Mouse (Mus musculus) stomach, embryonic 15.5 days (tissue): ENCODE measurements around the gene Efcab7. TPM values are rescaled to one million over a fixed set of nuclear protein-coding genes. Genes with fewer than 3 reads are reported as not detected.

Experiments
- ATAC-seq: fragments of 200-750 bp; cut with Nextera tagmentation; 2 replicates; pipeline ENCODE4 v1.8.0; 2017; ENCODE audit warnings: low read depth, moderate number of reproducible peaks, moderate TSS enrichment; ENCODE audit not compliant: insufficient read depth, low FRiP score
- H3K27ac ChIP-seq: fragments of 300-500 bp; sonication (generic); 2 replicates; pipeline ENCODE4 v1.5.1; 2015; ENCODE audit warnings: mild to moderate bottlenecking, inconsistent platforms
- H3K27me3 ChIP-seq: fragments of 300-500 bp; sonication (generic); replicated peaks from 2 replicates; pipeline ENCODE4 v1.6.1; 2015; ENCODE audit warnings: inconsistent platforms
- H3K36me3 ChIP-seq: fragments of 300-500 bp; sonication (generic); 2 replicates; pipeline ENCODE4 v1.6.1; 2015; ENCODE audit warnings: inconsistent platforms
- H3K4me1 ChIP-seq: fragments of 300-500 bp; sonication (generic); 2 replicates; pipeline ENCODE4 v1.6.1; 2015; ENCODE audit warnings: inconsistent platforms
- H3K4me2 ChIP-seq: fragments of 300-500 bp; sonication (generic); 2 replicates; pipeline ENCODE4 v1.6.1; 2015; ENCODE audit warnings: mild to moderate bottlenecking, inconsistent platforms
- H3K4me3 ChIP-seq: fragments of 300-500 bp; sonication (generic); replicated peaks from 2 replicates; pipeline ENCODE4 v1.5.1; 2015; ENCODE audit warnings: inconsistent platforms
- H3K9ac ChIP-seq: fragments of 300-500 bp; sonication (generic); 2 replicates; pipeline ENCODE4 v1.6.1; 2015; ENCODE audit warnings: inconsistent platforms
- H3K9me3 ChIP-seq: fragments of 300-500 bp; sonication (generic); 2 replicates; pipeline ENCODE4 v1.6.1; 2016; ENCODE audit warnings: inconsistent platforms
- WGBS: fragments of 180-500 bp; shearing (Covaris S2); methylation state at CpG from one replicate; pipeline ENCODE4 v1.1.7; 2015; 5-methylcytosine and 5-hydroxymethylcytosine counted together
- polyA plus RNA-seq: library from polyadenylated mRNA; unstranded; fragments of >200 nt; fragmentation: Nextera tagmentation; extraction: Ambion mirVana; gene quantifications from 2 replicates; pipeline ENCODE4 v1.2.1, GENCODE M21; 2015

Efcab7 gene
- polyA plus RNA-seq, 1 experiment from 2014 or later, result 15.8 TPM

DNA sequence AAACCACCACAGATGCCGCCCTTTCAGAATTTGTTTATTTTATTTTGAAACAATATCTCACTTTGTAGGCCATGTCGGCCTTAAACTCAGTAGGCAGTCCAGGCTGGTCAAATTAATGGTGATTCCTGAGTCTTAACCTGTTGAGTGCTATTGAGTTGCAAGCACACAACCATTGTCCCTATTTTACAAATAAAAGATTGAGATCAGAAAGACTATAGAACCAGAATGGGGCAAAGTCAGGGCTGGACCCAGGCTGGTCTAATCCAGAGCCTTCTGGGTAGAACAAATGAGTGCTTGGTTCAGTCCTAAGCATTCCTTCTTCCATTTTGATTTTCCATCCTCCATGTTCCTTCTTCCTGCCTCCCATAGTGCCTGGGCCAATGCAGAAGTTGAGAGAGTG, 117.5 kb downstream of the Efcab7 start:
- H3K4me1 ChIP-seq, result 0 out of 2 replicates have a peak, but pooled peaks cover 2% of the 10 kb centered on the region
- H3K27ac ChIP-seq, result no peak overlapping the region
- no peak for ATAC-seq
- H3K27me3 ChIP-seq, result no peaks in the 10 kb centered on the region
- no peak overlapping the region for H3K9ac ChIP-seq
- no peak overlapping the region for H3K4me3 ChIP-seq
- H3K9me3 ChIP-seq, result no peaks in the 10 kb centered on the region
- no peaks in the 10 kb centered on the region for H3K36me3 ChIP-seq
- H3K4me2 ChIP-seq, result no peak overlapping the region
- WGBS, result 85% methylated on average over 2 of the region's 2 CpGs

DNA sequence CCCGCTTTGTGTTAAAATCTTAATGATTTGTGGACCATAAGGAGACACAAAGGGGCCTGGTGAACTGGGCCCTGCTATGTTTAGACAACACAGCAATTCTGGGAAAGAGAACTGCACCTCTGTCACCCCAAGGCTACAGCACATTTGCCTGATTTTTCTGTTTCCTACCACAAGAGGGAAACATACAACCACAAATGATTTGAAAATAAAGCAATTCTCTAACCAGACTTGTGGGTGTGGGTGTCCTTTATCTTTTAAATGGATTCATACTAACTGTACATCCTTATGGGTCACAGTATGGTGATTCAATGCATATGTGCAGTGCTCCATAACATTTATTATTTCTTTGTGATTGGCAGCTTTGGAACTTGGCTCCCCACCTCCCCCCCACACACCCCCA, 118.2 kb downstream of the Efcab7 start:
- no peaks in the 10 kb centered on the region for H3K36me3 ChIP-seq
- H3K27ac ChIP-seq, result no peak overlapping the region
- H3K27me3 ChIP-seq, result no peaks in the 10 kb centered on the region
- H3K9ac ChIP-seq, result no peak overlapping the region
- H3K9me3 ChIP-seq, result no peaks in the 10 kb centered on the region
- H3K4me2 ChIP-seq, result no peak overlapping the region
- H3K4me1 ChIP-seq, result no peaks in the 10 kb centered on the region
- no peak for ATAC-seq
- 54% methylated on average over 1 of the region's 1 CpGs for WGBS
- H3K4me3 ChIP-seq, result no peak overlapping the region

DNA sequence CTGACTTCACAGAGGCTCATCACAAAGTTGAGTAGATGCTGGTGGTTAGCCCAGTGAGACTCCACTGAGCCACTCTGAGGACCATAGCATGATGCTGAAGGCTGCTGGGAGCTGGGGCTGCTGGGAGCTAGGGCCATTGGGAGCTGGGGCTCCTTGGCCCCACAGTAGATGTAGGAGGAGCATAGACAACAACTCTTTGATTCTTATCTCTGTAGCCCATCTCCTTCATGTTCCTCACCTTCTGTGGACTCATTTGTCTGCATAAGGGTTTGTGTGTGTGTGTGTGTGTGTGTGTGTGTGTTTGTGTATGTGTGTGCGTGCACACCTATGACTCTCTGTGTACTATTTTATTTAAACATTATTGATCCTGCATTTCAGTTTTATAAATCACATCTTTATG, 118.9 kb downstream of the Efcab7 start:
- 95% methylated on average over 1 of the region's 1 CpGs for WGBS
- no peaks in the 10 kb centered on the region for H3K36me3 ChIP-seq
- H3K4me1 ChIP-seq, result peaks cover 3% of the 10 kb centered on the region; the same call in 1 of the 2 replicates
- no peaks in the 10 kb centered on the region for H3K27me3 ChIP-seq
- H3K4me2 ChIP-seq, result no peak overlapping the region
- H3K9me3 ChIP-seq, result no peaks in the 10 kb centered on the region
- no peak for ATAC-seq
- H3K4me3 ChIP-seq, result no peak overlapping the region
- no peak overlapping the region for H3K27ac ChIP-seq
- no peak overlapping the region for H3K9ac ChIP-seq

DNA sequence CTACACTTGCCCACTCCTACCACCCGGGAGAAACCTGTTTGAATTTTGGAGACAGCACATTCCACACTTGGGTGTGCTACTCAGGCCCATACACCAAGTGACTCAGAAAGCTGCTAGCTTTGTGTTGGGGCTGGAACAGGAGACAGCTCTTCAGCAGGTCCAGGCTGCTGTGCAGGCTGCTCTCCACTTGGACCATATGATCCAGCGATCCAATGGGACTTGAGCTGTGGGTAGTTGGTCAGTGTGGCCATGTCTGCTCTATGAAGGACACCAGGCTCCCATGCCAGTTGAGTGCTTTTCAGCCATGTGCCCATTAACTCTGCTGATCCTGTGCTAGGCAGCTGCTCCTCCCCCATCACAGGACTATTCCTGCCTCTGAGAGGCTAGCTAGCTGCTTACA, 124.9 kb downstream of the Efcab7 start:
- WGBS, result 74% methylated on average over 2 of the region's 2 CpGs
- no peaks in the 10 kb centered on the region for H3K27me3 ChIP-seq

DNA sequence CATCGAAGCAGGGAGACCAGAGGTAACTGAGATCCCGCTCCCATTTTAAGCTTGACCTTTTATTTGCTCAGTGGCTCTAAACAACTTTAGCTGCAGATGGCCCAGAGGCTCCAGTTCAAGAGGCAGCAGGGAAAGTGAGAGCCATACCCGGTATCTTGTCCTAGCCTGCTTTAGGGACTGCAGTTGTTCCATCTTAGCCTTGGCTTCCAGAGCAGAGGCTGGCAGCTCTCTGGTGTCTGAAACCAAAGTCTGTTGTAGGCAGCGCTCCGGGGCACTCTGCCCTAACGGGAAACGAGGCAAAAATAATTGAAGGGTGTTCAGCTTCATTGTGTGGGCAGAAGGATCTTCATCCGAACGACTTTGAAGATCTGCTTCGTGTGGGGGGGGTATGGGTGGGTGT, 126.4 kb downstream of the Efcab7 start:
- ATAC-seq, result no peak
- H3K9ac ChIP-seq, result no peak overlapping the region
- H3K4me2 ChIP-seq, result no peak overlapping the region
- no peaks in the 10 kb centered on the region for H3K9me3 ChIP-seq
- H3K4me3 ChIP-seq, result no peak overlapping the region
- peaks cover 5% of the 10 kb centered on the region; the same call in 1 of the 2 replicates for H3K4me1 ChIP-seq
- 81% methylated on average over 10 of the region's 10 CpGs for WGBS
- H3K36me3 ChIP-seq, result no peaks in the 10 kb centered on the region
- H3K27ac ChIP-seq, result no peak overlapping the region
- no peaks in the 10 kb centered on the region for H3K27me3 ChIP-seq

More for the DNA sequence above, 124.9 kb downstream of the Efcab7 start:
- peaks cover 5% of the 10 kb centered on the region; the same call in 1 of the 2 replicates for H3K4me1 ChIP-seq
- no peak overlapping the region for H3K9ac ChIP-seq
- H3K4me3 ChIP-seq, result no peak overlapping the region
- no peak overlapping the region for H3K27ac ChIP-seq
- no peak for ATAC-seq
- no peak overlapping the region for H3K4me2 ChIP-seq
- H3K9me3 ChIP-seq, result no peaks in the 10 kb centered on the region
- H3K36me3 ChIP-seq, result no peaks in the 10 kb centered on the region

DNA sequence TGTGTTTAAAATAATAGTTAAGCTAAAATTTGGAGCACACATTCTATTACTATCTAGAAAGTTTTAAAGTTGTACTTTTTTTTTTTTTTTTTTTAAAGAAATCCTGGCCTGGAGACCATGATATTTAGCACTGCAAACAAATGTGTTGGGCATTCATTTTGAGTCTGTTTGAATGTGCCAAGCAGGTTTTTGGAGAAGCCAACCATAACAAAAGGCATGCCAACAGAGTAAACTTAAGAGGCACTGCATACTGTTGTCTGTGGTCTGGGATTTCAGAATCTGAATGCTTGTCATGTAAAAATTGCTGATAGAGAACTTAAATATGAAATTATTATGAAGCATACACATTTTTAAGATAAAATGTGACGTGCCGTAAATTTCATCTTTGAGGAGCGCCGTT, 128.2 kb downstream of the Efcab7 start:
- H3K9ac ChIP-seq, result no peak overlapping the region
- no peaks in the 10 kb centered on the region for H3K27me3 ChIP-seq
- peaks cover 5% of the 10 kb centered on the region; the same call in 1 of the 2 replicates for H3K4me1 ChIP-seq
- H3K9me3 ChIP-seq, result no peaks in the 10 kb centered on the region
- WGBS, result 85% methylated on average over 4 of the region's 4 CpGs
- no peak overlapping the region for H3K4me3 ChIP-seq
- ATAC-seq, result no peak
- no peak overlapping the region for H3K27ac ChIP-seq
- no peak overlapping the region for H3K4me2 ChIP-seq
- no peaks in the 10 kb centered on the region for H3K36me3 ChIP-seq

DNA sequence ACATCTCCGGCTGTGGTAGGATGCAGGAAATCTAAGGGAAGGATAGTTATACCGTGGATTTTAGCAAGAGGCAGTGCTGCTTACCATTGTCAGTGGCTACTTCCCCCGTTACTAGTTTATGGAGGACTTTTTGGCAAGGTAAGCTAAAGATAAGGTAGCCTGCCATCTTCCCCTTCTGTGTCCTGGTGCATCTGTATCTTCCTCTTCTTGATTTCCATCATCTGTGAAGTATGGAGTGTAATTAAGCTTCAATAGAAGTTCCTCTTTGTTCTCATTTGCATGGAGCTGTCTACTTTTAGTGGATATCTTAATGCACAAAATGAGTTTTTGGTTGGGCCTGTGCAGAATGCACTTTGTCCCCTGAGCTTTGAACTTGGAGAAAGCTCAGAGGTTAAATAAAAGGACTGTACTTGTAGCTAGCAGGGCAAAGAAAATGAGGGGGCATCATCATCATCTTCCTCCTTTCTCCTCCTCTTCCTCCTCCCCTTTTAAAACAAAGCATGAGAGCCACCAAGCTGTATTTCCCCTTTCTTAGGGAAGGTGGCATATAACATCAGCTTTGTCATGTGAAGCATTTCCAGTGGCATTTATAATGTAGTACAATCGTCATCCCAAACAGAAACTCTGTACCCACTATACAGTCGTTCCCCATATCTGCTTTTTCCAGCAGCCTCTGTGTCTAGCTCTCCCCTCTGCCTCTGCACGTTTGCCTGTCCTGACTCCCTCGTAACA, 129.3 kb downstream of the Efcab7 start:
- WGBS, result 66% methylated on average over 7 of the region's 7 CpGs
- no peak for ATAC-seq
- H3K4me1 ChIP-seq, result no peaks in the 10 kb centered on the region; the same call in 1 of the 2 replicates

DNA sequence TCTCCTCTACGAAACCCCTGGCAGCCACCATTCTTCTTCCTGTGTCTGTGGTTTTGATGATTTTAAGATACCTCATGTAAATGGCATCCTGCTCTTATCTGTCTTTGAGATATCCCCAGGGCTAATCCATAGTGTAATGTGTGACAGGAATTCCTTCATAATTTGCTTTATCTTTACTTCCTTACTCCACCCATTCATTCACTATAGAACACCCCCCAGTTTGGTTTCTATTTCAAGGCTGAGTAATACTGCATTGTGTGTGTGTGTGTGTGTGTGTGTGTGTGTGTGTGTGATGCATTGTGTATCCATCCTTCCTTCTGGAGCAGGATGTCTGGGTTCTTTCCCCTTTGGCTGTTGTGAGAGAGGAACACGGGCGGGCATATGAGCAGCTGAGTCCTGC, 130.3 kb downstream of the Efcab7 start:
- no peaks in the 10 kb centered on the region for H3K27me3 ChIP-seq
- no peak overlapping the region for H3K9ac ChIP-seq
- 60% methylated on average over 3 of the region's 3 CpGs for WGBS
- no peaks in the 10 kb centered on the region for H3K9me3 ChIP-seq
- H3K4me3 ChIP-seq, result no peak overlapping the region
- H3K4me1 ChIP-seq, result no peaks in the 10 kb centered on the region; the same call in 1 of the 2 replicates
- peaks cover 3% of the 10 kb centered on the region; the same call in 1 of the 2 replicates for H3K36me3 ChIP-seq
- no peak overlapping the region for H3K27ac ChIP-seq
- ATAC-seq, result no peak
- no peak overlapping the region for H3K4me2 ChIP-seq

More for the DNA sequence above, 129.3 kb downstream of the Efcab7 start:
- Histone ChIP-seq H3K4me2 (no peak overlapping the region), H3K9me3 (no peaks in the 10 kb centered on the region), H3K9ac (no peak overlapping the region), H3K4me3 (no peak overlapping the region), H3K36me3 (no peaks in the 10 kb centered on the region), H3K27me3 (no peaks in the 10 kb centered on the region), H3K27ac (no peak overlapping the region)

Other genes starting within 250 kb of the Efcab7 start
- 1.4 TPM in 2 replicates for gene Foxd3, start 172.9 kb upstream of the Efcab7 start, polyA plus RNA-seq
- gene Alg6, start 113.5 kb upstream of the Efcab7 start, polyA plus RNA-seq, result 19.3 and 23.0 TPM in 2 replicates
- gene Pgm1, start 100.2 kb downstream of the Efcab7 start, polyA plus RNA-seq, result 110 and 116 TPM in 2 replicates
- 37.3 and 41.3 TPM in 2 replicates for gene Itgb3bp, start 100.6 kb downstream of the Efcab7 start, polyA plus RNA-seq